Mouse (Mus musculus) adrenal gland, postnatal 10 days (tissue): Measurements from ENCODE around the gene Baz2b. TPM values are rescaled to one million over a fixed set of nuclear protein-coding genes. Genes with fewer than 3 reads are reported as not detected.
A peak's percentile ranks its signal among the peaks of the same experiment; 100 is the strongest.

Experiments used
- DNase-seq: peaks from one replicate; pipeline ENCODE4 v3.0.0; 2021; ENCODE audit warnings: mixed read lengths
- total RNA-seq, 2 experiments: library from RNA; stranded (reverse); gene quantifications; 2 replicates each; pipeline ENCODE4 v1.2.3; 2021

Baz2b gene
- total RNA-seq, 2 experiments from 2014 or later: 57.0 to 87.2 TPM

DNA sequence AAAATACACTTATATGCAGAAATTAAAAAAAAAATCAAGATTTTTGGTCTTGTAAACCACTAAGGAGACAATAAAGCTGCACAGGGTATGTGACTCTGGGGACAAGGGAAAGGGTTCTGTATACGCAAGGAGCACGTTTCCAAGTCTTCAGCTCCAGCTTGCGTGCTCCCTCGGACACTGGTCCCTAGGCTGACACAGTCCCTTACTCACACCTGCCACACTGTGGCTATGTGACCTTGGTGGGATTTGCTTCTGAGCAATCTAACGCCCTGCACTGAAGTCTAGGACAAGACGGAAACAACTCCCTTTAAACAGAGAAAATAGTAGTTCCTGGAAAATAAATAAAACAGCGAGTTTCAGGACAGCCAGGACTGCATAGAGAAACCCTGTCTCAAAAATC is 253.7 kb downstream of the Baz2b start:
- DNase-seq: no peak

DNA sequence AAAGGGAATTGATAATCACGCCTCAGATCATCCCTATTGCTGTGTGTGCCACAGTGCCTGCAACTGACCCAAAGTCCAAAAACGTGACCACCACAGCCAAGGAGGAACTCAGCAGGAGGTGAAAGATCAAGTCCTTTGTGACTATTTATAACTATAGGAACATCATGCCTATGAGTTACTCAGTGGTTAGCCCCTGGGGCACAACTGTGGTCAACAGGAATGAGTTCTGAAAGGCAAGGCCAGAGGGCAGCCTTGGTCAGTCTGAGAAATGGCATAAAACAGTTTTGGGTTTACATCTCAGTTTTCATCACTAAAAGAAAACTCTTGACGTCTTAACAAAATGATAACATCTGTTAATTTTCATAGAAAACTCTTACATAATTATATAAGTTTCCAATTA is 254.8 kb downstream of the Baz2b start:
- no peak for DNase-seq

DNA sequence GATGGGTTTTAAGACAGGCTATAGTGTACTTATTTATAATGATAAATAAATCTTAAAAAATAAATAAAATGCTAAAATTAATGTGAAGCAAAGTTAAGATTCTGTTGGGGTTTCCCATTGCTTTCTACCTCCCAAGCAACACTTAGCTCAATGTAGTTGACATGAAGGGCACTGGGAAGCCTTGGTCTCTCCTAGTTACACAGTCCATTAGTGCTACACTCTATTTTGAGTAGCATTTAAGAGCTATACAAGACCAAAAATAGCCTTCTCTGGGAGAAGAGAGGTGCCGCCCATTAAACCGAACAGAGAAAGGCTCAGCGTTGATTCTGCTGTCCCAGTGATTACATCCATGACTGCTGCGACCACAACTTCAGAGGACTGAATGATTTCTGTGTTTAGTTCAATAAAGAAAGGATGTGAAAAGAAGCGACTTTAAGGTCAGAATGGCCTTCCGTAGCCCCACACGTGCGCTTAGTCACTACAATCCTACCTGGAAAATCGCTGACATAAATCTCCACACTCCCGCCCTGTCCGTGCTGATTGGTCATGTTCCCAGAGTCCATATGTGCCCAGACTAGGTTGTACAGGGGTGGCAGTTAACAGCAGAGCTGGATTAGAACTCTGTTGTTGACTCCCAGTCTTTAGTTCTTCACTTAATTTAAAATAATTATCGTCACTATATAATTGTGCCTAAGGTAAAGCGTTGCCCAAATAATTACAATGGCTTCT is 257.2 kb downstream of the Baz2b start:
- no peak for DNase-seq

DNA sequence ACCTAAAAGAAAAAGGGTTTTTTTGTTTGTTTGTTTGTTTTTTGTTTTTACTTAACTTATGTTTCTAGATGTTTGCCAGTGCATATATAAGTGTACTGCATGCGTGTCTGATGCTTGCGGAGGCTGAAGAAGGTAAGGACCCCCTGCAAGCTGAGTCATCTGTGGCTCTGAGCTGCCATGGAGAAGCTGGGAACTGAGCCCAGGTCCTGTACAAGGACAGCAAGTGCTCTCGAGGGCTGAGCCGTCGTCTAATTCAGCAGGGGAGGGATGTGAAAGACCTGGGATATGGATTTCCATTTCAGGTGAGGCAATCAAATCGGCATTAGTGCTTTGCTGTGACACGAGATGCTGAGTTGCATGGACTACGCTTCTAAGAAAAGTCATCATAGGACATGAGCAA is 257.9 kb downstream of the Baz2b start:
- no peak for DNase-seq

DNA sequence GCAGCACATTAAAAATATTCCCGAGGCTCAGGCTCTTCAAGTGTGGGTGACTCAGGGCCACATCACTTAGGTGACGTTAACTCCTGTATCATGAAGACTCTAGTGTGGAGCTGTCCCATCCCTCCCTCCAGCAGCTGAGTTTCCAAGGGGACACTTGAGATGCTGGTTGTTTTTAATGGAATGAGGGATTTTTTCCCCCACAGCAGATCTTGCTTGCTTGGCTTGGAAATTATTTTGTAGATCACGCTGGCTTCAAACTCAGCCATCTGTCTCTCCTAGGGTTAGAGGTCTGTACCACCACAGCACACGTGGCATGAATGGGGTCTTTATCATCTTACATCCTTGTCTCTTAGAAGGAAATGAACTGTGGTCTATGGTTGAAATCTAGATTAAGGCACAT is 258.5 kb downstream of the Baz2b start:
- no peak for DNase-seq

DNA sequence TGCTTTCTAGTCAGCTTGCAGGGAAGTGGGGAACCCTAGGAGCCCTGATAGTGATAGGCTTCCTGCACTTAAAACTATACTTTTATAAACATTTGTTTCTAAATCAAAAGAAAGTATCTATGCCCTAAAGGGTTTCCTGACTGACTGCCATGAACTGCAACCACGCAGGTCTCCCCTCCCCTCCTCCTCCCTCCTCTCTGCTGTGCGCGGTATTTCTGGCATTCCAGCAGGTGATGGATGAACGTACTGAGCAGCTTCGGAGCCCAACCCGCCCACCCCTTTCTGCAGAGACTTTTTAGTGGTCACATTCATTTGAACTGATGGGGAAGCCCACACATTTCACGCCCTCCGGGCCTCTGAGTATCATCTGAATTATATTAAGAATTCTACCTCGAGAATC is 273.3 kb downstream of the Baz2b start:
- DNase-seq: no peak

DNA sequence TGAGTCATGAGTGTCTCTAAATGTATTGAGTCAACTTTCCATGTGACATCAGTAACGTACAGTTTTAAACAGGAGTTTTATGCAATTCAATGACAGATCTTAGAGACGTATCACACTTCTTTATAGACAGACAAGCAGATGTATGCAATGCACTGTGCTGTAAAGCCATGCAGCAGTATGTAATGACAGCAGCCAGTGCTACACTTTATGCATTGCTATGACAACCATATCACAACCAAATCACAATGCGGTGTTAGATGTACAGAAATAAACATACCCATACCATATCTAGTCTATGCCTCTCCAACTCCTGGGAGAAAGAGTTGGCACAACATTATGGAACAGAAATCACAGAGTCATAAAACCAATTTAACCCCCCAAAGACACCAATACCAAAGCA is 276.5 kb downstream of the Baz2b start:
- no peak for DNase-seq

DNA sequence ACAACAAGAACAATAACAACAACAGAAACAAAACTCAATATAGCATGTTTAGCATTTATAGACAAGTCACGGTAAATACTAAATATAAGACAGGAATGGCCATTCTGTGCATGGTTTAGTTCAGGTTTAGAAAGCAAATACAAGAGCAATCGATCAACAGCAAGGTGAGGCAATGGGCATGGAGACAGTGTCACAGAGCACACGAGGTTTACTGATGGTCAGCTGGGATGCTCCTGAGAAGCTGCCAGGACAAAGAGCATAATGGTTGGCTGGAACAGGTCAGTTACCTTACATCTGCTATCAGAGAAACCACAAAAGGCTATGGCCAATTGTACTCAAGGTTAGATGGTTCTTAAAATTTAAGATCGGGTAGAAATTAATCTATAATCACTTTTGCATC is 277.4 kb downstream of the Baz2b start:
- no peak for DNase-seq

DNA sequence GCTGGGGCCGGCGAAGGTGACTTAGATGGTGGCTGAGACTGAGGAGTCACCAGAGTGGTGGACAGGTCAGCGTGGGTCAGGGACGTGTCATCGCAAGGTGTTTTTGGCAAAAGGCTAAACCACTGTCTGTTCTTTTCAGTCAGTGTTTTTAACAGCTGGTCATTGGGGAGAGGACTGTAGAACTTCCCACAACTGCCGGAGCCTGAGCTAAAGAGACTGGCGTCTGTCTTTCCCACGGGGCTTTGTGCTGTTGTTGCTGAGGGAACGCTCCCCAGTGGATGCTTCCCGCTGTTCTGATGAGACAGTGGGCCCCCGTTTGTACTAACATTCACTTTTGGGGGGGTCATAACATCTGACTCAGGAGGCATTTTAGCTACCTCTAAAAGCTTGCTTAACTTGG is 296.0 kb downstream of the Baz2b start:
- DNase-seq: no peak

DNA sequence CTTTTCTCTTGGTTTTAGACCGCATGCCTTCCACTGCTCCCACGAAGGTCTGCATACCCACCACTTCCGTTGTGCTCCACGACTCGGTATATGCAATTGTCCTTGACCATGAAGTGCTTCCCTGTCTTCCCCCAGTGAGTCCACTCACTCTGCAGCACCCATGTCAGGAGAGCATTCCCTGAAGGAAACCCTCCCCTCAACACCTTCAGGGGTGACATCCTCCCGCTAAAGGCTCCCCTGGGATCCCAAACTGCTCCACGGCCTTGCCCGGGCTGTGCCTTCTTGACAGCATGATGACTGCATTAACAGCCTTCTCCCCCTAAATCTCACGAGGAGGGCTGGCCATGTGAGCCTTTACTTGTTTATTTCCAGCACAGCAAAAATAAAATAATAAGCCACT is 301.6 kb downstream of the Baz2b start:
- DNase-seq: no peak

DNA sequence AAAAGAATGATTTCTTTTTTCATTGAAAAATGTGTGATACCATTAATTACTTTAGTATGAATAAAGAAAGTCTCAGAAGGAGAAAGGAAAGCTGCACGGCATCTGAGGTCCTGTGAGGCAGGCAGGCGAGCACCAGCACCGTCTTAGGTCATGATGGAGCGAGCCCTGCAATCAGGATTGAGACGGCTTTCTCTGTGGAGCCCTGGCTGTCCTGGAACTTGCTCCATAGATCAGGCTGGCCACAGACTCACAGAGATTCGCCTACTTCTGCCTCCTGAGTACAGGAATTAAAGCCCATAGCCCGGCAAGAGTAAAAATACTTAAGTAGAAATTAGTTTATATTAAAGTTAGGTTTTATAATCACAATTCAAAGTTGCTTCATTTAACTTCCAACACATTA is 305.6 kb downstream of the Baz2b start:
- no peak for DNase-seq

DNA sequence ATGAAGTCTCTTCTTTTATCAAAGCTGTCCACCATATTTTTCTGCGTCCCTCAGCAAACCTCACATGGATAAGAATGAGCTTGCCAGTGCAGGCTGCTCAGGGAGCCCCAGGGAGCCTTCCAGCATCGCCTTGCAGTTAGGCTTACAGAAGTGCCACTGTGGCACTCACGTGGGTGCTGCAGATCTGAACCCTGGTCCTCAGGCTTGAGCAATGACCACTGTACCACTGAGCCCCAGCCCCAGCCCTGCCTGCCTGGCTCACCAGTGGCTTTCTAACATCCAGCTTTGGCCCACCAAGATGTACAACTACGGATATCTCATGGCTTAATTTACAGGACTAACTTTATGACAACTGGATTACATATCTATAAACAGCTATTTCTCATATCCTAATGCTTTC is 311.0 kb downstream of the Baz2b start:
- DNase-seq: no peak

DNA sequence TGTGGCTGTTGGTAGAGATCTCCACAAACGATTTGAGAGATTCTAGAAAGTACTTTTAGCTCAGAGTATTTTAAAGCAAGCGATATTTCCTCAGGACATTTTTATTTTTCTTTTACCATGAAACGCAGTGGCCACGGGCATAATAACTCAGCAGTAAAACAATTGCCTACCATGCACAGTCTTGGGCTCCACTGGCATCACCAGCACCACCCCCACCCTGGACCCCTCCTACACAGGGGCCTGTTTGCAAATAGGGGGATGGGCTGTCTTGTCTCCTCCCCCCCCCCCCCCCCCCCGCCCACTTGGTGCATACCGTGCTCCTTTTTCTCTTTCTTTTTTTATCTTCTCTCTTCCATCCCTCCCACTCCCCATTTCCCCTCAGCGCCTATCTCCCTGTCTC is 311.5 kb downstream of the Baz2b start:
- no peak for DNase-seq

DNA sequence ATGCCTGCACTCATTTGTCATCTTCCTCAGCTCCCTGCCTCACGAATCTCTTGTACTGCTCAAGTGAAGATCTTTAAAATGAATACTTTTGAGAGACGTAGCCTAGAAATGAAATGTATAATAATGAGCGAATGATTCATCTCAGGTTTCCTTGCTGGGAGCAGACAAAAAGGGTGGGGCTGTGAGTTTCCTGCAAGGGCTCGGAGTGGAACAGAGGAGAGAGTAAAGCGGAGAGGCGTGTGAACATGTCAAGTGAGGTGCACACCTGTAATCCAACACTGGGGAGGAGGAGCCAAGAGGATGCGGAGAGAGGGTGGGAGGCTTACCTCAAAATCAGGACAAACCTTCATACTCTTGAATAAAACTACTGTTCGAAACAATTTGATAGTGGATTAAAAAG is 312.8 kb downstream of the Baz2b start:
- no peak for DNase-seq

DNA sequence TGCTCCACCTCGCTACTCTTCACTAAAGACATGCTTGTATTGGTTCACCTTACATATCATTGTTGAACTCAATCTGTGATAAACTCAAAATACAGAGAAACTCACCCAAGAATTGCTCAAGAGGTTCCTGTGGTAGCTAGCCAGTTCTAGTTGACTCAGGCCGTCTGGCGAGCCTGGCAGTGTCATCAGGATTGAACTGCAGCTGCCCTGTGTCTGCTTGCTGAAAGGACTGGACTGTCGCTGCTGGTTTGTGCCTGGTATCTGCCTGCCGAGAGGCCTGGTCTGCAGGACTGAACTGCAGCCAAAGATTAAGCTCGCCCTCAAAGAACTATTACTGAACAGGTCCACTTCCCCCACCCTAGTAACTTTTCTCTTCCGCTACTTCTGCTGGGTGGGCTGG is 313.2 kb downstream of the Baz2b start:
- DNase-seq: peak; percentile 55

DNA sequence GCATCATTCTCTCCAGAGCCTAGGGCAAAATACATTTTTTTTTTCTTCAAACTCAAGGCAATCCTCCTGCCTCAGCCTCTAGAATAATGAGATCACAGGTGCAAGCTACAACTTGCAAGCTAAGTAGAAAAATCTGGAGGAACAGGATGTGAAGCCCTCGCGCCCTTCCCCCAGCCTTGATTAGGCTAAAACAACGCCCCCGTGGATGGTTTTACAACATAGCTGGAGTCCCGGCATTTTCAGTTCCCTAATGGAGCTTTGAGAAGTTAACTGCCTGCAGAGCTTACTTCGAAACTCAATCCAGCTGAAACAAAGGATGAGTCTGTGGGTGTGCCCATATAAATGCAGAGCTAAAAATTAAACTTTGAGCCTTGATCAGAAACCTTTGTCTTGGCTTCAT is 319.9 kb downstream of the Baz2b start:
- no peak for DNase-seq

DNA sequence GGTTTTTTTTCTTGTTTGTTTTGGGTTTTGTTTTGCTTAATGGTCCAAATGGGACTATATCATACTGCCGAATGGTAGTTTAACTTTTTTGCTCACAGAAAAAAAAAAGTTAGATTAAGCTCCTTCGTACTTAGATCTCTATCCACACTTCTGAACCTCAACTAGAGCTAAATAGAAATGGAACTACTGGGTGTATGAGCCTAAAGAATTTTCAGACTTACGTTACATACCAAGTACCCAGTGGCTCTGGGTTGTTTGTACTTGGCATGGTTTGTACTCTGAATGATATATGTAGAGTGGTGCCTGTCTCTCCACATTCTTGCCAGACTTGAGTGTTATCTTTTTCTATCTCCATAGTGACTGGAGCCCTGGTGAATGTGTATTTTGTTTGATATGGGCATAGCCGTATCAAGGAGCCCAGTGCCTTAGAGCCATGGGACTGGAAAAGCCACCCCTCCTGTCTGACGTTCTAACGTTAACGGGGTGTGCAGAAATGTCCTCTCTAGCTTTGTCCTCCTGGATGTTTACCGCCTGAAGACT is 326.8 kb downstream of the Baz2b start:
- no peak for DNase-seq

DNA sequence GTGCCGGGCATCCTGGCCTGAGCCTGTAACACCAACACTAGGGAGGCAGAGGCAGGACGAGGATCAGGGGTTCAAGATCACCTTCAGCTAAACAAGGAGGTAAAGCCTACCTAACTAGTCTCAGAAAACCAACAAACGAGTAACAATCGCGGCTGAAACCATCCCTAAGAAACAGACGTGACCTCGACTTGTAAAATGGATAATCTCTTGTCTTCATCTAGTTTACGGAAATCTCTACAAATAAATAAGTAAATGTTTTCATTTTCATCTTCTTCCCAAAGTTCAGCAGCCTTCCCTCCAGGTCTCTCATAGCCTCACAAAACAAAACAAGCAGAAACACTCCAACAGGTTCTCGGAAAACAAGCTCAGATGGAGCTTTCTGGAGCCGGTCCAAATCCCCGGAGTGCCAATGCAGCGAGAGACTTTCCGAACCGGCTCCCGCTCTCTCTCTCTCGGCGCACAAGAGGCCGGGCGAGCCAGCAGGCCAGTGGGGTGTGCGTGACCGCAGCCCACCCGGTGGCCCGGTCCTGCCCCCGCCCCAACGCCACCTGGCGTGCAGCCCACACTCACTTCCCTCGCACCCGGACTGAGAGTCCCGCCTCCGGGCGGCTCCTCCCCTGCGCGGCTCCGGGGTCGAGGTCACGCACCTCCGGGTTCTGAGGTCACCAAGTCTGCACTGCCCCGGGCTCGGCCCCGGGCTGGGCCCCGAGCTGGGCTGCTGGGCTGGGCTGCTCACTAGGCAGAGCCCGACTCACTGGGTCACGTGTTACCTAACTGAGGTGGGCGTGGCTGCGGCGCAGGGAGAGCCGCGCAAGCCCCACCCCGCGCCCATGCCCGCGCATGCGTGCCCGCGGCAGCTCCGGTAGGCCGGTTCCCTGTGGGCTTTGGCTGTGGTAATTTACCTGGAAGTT is 327.6 kb downstream of the Baz2b start, which contains the start of gene Wdsub1:
Wdsub1 (minus strand) TSS at position 761 of the 911 bp plus-strand sequence.
- peak; percentile 95 for DNase-seq

DNA sequence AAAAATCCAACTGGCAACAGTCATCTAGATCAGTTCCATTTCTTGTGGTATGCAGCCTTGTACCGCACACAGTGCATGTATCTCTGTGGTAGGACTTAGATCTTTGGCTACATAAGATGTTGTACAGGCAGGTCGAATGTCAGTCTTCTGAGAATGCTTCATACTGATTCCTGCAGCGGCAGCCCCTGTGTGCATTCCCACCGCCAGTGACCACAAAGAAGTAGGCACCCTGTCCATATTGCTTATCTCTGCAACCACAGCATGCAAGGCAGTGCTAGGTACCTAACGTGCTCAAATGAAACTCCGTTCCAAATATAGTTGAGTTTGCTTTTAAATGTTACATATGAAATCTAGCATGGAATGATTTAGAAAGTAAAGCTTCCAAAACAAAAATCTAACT is 328.2 kb downstream of the Baz2b start:
- no peak for DNase-seq

DNA sequence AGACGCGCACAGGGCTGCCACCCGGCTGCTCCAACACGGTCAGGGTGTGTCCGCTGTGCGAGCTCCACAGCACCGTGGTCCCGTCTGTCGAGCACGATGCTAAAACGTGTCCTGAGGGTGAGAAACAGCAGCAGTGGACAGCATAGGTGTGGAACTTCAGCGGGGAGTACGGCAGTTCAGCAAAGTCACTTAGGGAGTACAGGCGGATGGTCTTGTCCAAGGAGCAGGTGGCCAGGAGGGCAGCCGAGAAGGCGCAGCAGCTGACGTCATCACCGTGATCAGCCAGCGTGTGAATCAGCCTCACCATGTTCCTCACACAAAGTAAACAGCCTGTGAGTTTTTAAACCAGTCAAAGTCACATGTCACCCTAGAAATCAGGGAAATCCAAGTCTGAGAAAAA is 331.4 kb downstream of the Baz2b start:
- no peak for DNase-seq

DNA sequence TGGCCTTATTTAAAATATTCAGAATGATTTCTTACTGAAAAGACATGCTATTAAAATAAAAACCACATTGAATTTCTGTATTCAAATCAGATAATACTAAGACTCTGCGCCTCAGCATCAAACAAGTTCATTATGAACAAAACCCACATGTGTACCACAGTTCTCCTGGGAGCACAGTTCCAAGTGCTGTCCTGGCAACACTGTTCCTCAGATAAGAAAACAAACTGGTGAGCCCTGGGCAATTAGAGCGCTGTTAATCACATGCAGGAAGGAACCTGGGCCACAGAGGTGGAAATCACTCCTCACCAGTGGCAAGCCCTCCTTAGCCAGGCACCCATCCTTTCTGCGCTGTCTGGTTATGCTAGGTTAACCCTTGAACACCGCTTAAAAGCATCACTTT is 332.3 kb downstream of the Baz2b start:
- no peak for DNase-seq

DNA sequence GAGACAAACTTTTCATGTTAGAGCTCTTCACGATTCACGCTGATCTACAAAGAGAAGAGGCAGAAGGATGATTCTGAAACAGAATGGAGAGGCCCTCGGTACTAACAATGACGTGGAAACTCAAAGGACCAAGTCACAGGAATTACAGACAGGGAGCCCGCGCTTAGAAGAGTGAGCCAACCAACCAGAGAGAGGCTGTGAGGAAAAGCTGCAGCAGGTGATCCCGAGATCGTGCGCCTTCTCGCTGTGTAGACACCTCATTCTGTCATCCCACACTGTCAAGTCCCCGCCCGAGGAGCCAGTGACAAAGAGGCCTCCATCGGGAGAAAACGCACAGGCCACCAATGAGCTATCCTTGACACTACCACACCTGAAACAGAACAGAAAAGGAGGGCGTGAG is 333.2 kb downstream of the Baz2b start:
- DNase-seq: no peak

DNA sequence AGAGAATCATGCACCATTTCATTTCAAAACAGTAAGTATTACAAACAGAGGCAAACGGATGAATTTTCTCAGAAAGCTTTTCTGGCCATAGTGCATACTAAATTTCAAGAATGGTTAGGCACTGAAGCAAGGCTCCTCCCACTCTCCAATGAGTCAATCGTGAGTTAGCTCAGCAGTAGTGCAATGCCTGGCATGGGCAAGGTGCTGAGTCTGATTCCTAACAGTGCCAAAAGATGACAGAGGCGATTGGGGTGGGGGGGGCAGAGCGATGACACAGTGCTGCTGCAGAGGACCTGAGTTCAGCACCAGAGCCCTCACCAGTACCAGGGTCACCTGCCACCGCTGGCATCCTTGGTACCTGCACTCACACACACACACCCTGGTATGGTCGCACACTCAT is 339.1 kb downstream of the Baz2b start:
- DNase-seq: peak; percentile 9
